Mouse (Mus musculus) heart, adult 2 months (tissue): ENCODE measurements around the gene Txndc9. TPM values are rescaled to one million over a fixed set of nuclear protein-coding genes. Genes with fewer than 3 reads are reported as not detected.

Experiments
- DNase-seq, 2 experiments: peaks; one replicate each; pipeline ENCODE4 v3.0.0; 2021
- H3K27ac ChIP-seq: fragments of 200-600 bp; 2 replicates; pipeline ENCODE4 v1.8.1; 2022
- H3K27me3 ChIP-seq: fragments of 200-500 bp; 2 replicates; pipeline ENCODE4 v1.6.1; 2012; ENCODE audit warnings: mild to moderate bottlenecking, low read length, inconsistent platforms, mixed read lengths; ENCODE audit not compliant: control insufficient read depth, insufficient read depth
- H3K36me3 ChIP-seq: fragments of 200-500 bp; 2 replicates; pipeline ENCODE4 v1.6.1; 2012; ENCODE audit warnings: low read length, inconsistent platforms; ENCODE audit not compliant: control insufficient read depth, insufficient read depth
- H3K4me1 ChIP-seq: fragments of 200-500 bp; 2 replicates; pipeline ENCODE4 v1.6.1; 2011; ENCODE audit warnings: low read length; ENCODE audit not compliant: control insufficient read depth, insufficient read depth
- H3K4me3 ChIP-seq: fragments of 200-600 bp; 2 replicates; pipeline ENCODE4 v1.8.1; 2022
- H3K79me2 ChIP-seq: fragments of 200-500 bp; replicated peaks from 2 replicates; pipeline ENCODE4 v1.6.1; 2012; ENCODE audit warnings: mild to moderate bottlenecking, inconsistent platforms, low read length, moderate library complexity, mixed read lengths; ENCODE audit not compliant: control insufficient read depth, insufficient read depth
- H3K9ac ChIP-seq: fragments of 200-500 bp; 2 replicates; pipeline ENCODE4 v1.6.1; 2012; ENCODE audit warnings: low read depth, mild to moderate bottlenecking, control low read depth, inconsistent platforms, low read length, mixed read lengths
- CTCF ChIP-seq: fragments of 200-600 bp; IDR thresholded peaks from 2 replicates; pipeline ENCODE4 v1.8.1; 2022; ENCODE audit warnings: antibody characterized with exemption, mild to moderate bottlenecking, moderate library complexity
- EP300 ChIP-seq: fragments of 200-500 bp; IDR thresholded peaks from 2 replicates; pipeline ENCODE4 v1.6.1; 2011; ENCODE audit warnings: low read depth, low read length, control low read depth; ENCODE audit not compliant: insufficient read depth
- POLR2A ChIP-seq: fragments of 200-500 bp; IDR thresholded peaks from 2 replicates; pipeline ENCODE4 v1.6.1; 2011; ENCODE audit warnings: mild to moderate bottlenecking, low read depth, low read length, control low read depth; ENCODE audit not compliant: insufficient read depth
- WGBS: fragments of 180-500 bp; shearing (Covaris S2); methylation state at CpG from one replicate; pipeline ENCODE4 v1.1.7; 2018; 5-methylcytosine and 5-hydroxymethylcytosine counted together
- intact Hi-C: fragments of 180-260 bp; cut with DNase I; formaldehyde crosslinking; loops from one replicate; pipeline ENCODE4 v1.15.1; 2025
- polyA plus RNA-seq: library from polyadenylated mRNA; depleted of rRNA; stranded (reverse); fragments of >200 nt; gene quantifications from 2 replicates; pipeline ENCODE4 v1.2.3, GENCODE M21; 2012
- total RNA-seq, 2 experiments: library from RNA; stranded (reverse); gene quantifications; 2 replicates each; pipeline ENCODE4 v1.2.3; 2021

The Txndc9 gene
- total and polyA plus RNA-seq, 3 experiments: 7.7 to 53.7 (median 52.6) TPM

GRCm38 (mm10) chr1:38001956-38002355 lies 4.3 kb upstream of the Txndc9 start:
- DNase-seq: no peak
- intact Hi-C loops: no loop called here
- WGBS: 90% methylated on average over 9 of the region's 9 CpGs
- Histone ChIP-seq H3K79me2 (peaks cover 11% of the 10 kb centered on the region), H3K36me3 (peaks cover 4% of the 10 kb centered on the region; the same call in 1 of the 2 replicates), H3K27me3 (no peaks in the 10 kb centered on the region), H3K4me1 (0 out of 2 replicates have a peak, but pooled peaks cover 1% of the 10 kb centered on the region), H3K9ac (no peak overlapping the region), H3K27ac (no peak overlapping the region), H3K4me3 (no peak overlapping the region)
- TF ChIP-seq POLR2A (no peak), EP300 (no peak), CTCF (no peak)

GRCm38 (mm10) chr1:38000844-38001243 lies 3.2 kb upstream of the Txndc9 start:
- WGBS: 75% methylated on average over 8 of the region's 8 CpGs
- H3K27ac ChIP-seq: no peak overlapping the region
- no peak overlapping the region for H3K4me3 ChIP-seq
- no peak for DNase-seq
- intact Hi-C loops: no loop called here
- H3K79me2 ChIP-seq: peaks cover 8% of the 10 kb centered on the region
- no peak overlapping the region for H3K9ac ChIP-seq
- H3K36me3 ChIP-seq: peaks cover 8% of the 10 kb centered on the region
- peaks cover 3% of the 10 kb centered on the region for H3K4me1 ChIP-seq
- TF ChIP-seq EP300: no peak
- no peaks in the 10 kb centered on the region for H3K27me3 ChIP-seq

- H3K4me1 ChIP-seq: peaks cover 3% of the 10 kb centered on the region
- peaks cover 8% of the 10 kb centered on the region for H3K79me2 ChIP-seq
- no peak overlapping the region for H3K4me3 ChIP-seq
- intact Hi-C loops: loop anchor here (2.0 to 10.0 kb wide), 2 partner anchors 107 to 1755 kb away; partner anchors contain the start of gene Uggt1
- TF ChIP-seq POLR2A (no peak), CTCF (no peak), EP300 (no peak)
- H3K27ac ChIP-seq: no peak overlapping the region
- no peaks in the 10 kb centered on the region for H3K27me3 ChIP-seq
- DNase-seq: no peak
- WGBS: 39% methylated on average over 3 of the region's 3 CpGs
- H3K9ac ChIP-seq: no peak overlapping the region
- H3K36me3 ChIP-seq: peaks cover 9% of the 10 kb centered on the region
These were observed 1.9 kb upstream of the Txndc9 start for GRCm38 (mm10) chr1:37999552-37999951.

- H3K9ac ChIP-seq: peak overlapping the region; percentile 98
- peaks cover 9% of the 10 kb centered on the region for H3K36me3 ChIP-seq
- peak overlapping the region; percentile 99 for H3K27ac ChIP-seq
- H3K4me3 ChIP-seq: peak overlapping the region; percentile 77
- H3K4me1 ChIP-seq: peaks cover 3% of the 10 kb centered on the region
- 3% methylated on average over 45 of the region's 47 CpGs for WGBS
- no peak for TF ChIP-seq CTCF
- TF ChIP-seq POLR2A: no peak
- no peak for TF ChIP-seq EP300
- H3K79me2 ChIP-seq: peaks cover 6% of the 10 kb centered on the region
- no peaks in the 10 kb centered on the region for H3K27me3 ChIP-seq
- no peak for DNase-seq
- intact Hi-C loops: loop anchor here (2.0 to 10.0 kb wide), 2 partner anchors 106 to 1754 kb away; partner anchors contain the start of gene Uggt1
These were observed 892 bp upstream of the Txndc9 start for GRCm38 (mm10) chr1:37998371-37999199.

GRCm38 (mm10) chr1:37996877-37997484 lies 712 bp downstream of the Txndc9 start:
- H3K36me3 ChIP-seq: peaks cover 9% of the 10 kb centered on the region
- peak overlapping the region; percentile 77 for H3K4me3 ChIP-seq
- peaks cover 2% of the 10 kb centered on the region for H3K4me1 ChIP-seq
- peak overlapping the region; percentile 88 for H3K9ac ChIP-seq
- intact Hi-C loops: loop anchor here (2.0 to 10.0 kb wide), 3 partner anchors 132 to 1752 kb away; partner anchors contain the start of genes Rev1 and Uggt1
- TF ChIP-seq CTCF (no peak), POLR2A (peak; percentile 87), EP300 (peak; percentile 79)
- peak; percentile 96 to 99 for DNase-seq
- H3K27me3 ChIP-seq: no peaks in the 10 kb centered on the region
- under 1% methylated on average over 42 of the region's 42 CpGs for WGBS
- H3K27ac ChIP-seq: peak overlapping the region; percentile 99
- H3K79me2 ChIP-seq: peaks cover 5% of the 10 kb centered on the region

GRCm38 (mm10) chr1:37996226-37996625 lies 1.5 kb downstream of the Txndc9 start:
- H3K4me3 ChIP-seq: peak overlapping the region; percentile 77
- peak overlapping the region; percentile 88 for H3K9ac ChIP-seq
- WGBS: 27% methylated on average over 3 of the region's 3 CpGs
- intact Hi-C loops: loop anchor here (2.0 to 10.0 kb wide), 3 partner anchors 131 to 1751 kb away; partner anchors contain the start of genes Rev1 and Uggt1
- H3K27ac ChIP-seq: peak overlapping the region; percentile 99
- peaks cover 2% of the 10 kb centered on the region for H3K79me2 ChIP-seq
- peaks cover 9% of the 10 kb centered on the region for H3K36me3 ChIP-seq
- no peaks in the 10 kb centered on the region for H3K27me3 ChIP-seq
- H3K4me1 ChIP-seq: peaks cover 2% of the 10 kb centered on the region
- no peak for TF ChIP-seq CTCF
- no peak for TF ChIP-seq POLR2A
- no peak for TF ChIP-seq EP300
- DNase-seq: no peak
